Mouse (Mus musculus) fat pad, adult 2 months (tissue): ENCODE results near the gene Hcfc2.
A peak's percentile ranks its signal among the peaks of the same experiment; 100 is the strongest.

Experiments
- DNase-seq: peaks from one replicate; pipeline ENCODE4 v3.0.0-alpha.2; 2011; ENCODE audit warnings: low read depth, low spot score; ENCODE audit errors: extremely low read depth

The Hcfc2 gene

DNA sequence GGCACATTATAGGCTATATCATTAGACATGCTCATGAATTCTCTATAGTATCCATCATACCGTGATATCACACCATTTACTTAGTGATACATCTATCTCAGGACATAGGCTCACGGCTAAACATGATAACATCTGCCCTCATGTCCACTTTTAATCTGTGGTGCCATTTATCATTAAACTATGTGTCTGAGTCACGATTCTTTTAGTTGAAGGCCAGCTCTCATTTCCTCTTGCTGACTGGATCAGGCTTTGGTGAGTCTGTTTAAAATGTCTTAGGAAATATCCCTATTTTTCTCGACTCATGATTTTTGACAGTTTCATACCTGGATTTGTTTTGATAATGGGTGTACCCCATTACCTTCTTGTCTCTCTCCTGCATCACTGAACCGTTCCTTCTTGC, at the start of gene Hcfc2:
Gene Hcfc2 (plus strand): TSS at position 205 of the 400 bp plus-strand sequence.
- DNase-seq = no peak

GRCm38 (mm10) chr10:82647205-82647811, 48.7 kb upstream of the Hcfc2 start:
- no peak for DNase-seq

GRCm38 (mm10) chr10:82651221-82651620, 44.7 kb upstream of the Hcfc2 start:
- DNase-seq = no peak

DNA sequence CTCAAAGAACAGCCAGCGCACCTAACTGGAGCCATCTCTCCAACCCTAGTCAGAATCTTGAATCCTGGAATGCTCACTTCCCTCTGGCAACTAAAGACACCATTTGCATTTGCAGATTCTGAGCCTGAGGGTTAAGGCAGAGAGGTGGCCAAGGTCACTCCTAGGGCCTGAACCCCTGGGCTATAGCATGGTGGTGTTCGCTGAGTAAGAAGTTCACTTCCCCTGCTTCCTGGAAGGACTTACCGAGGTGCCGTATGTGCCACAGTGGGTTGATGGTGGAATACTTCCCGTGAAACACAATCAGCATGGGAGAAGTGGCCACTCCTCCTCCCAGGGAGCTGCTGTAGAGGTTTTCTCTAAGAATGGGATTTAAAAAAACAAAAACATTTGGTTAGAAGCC, 43.3 kb upstream of the Hcfc2 start:
- no peak for DNase-seq

DNA sequence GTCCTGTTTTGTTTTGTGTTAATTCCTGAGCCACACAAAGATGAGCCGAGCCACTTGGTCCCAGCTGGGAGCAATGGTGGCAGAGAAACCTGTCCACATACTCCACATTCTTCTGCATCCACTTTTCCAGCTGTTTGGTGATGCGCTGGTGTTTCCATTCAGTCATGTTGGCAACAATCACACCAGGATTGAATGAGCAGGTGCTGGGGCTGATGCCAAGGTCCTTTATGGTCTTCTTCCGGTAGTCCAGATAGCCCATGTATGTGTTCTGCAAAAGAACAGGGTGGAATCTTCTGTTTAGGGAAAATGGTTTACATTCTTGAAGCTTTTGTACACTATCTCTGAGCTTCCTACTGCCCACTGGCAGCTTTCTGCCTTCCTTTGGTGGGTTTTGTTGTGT, 41.4 kb upstream of the Hcfc2 start:
- DNase-seq = no peak

DNA sequence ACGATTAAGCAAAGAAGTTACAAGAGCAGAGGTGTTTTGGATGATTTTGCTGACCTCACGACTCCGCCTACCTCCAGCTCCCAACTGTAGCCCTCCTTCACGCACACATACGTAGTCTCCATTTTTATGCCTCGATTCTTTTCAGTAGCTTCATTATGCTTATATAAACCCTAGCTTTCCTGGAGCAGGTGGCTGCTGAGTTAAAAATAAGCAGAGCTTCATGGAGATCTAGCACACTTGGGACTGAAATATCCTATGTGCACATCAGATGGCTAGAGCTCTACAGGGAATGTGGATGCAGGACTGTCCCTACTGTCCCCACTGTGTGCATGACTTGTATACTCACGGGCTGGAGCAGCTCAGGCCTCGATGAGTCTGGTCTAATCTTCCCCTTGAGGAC, 34.1 kb upstream of the Hcfc2 start:
- DNase-seq = no peak

GRCm38 (mm10) chr10:82662267-82662990, 33.5 kb upstream of the Hcfc2 start:
- no peak for DNase-seq

- DNase-seq = no peak
Measured at GRCm38 (mm10) chr10:82663289-82663688, 32.7 kb upstream of the Hcfc2 start.

GRCm38 (mm10) chr10:82665951-82666350, 30.0 kb upstream of the Hcfc2 start:
- no peak for DNase-seq

DNA sequence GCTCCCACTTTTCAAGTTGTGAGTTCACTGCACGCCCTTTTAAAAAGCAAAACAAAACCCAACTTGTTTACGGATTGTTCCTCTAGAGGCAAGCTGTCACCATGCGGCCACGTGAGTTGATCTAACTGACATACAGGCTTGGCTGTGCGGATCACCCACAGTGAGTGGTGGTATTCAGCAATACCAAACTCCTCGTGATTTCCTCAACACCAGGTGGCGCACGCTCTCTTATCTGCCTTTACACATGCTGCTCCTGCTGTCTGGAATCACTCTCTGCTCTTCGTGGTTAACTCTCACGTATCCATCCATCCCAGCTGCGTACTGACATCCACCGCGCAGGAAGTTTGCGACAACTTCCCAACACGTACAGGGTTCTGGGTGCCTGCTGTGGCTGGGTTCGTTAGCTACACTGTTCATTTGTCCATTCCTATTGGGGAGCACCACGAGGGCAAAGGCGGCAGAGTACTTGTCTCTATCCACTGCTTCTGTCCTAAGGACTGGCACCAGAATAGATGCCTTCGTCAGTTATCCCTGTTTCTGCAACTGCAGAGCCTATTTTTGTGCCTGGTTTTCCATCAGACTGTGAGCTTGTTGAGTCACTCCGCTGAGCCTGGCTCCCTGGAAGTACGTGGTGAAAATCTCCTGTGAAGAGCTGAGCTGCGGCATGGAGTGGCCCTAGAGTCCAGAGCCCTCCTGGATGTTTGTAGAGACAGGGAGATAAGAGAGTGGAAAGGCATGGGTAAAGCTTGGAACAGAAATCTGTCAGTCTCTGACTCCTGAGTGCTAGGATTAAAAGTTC, 29.3 kb upstream of the Hcfc2 start:
- DNase-seq = peak; percentile 8

DNA sequence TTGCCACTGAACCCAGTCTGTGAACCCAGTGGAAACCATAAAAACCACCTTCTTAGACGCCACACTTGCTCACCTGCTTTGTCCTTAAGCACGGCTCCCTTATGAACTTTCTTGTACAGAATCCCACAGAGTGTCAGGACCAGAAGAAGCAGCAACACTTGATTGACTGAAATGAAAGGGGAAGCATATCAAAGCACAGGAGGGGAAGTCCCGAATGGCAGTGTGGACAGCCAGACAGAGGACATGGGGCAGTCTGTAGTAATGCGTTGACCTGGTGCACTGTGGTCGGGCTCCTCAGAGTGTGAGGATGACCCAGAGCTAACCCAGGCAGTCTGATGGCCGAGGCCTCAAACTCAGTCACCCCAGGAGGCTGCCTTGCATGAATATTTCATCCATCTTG, 25.8 kb upstream of the Hcfc2 start:
- no peak for DNase-seq

- DNase-seq = no peak
Measured at GRCm38 (mm10) chr10:82676949-82677348, 19.0 kb upstream of the Hcfc2 start.

DNA sequence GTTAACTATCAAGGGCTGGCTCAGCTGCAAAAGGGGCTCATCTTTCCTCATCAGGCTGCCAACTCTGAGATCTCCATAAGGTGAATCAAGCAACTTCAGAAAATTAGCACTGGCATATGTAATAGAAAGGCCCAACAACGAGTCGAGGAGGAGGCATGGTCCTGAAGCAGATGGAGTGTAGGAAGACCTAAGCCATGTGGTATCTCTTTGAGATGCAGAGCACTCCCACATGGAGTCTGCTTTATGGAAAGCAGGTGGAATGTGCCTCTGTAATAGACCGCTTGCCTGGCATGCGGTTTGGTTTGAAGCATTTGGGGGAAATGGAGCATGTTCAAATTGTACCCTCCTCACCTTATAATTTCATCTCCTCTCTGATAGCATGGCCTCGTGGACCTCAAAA, 15.2 kb upstream of the Hcfc2 start:
- no peak for DNase-seq

DNA sequence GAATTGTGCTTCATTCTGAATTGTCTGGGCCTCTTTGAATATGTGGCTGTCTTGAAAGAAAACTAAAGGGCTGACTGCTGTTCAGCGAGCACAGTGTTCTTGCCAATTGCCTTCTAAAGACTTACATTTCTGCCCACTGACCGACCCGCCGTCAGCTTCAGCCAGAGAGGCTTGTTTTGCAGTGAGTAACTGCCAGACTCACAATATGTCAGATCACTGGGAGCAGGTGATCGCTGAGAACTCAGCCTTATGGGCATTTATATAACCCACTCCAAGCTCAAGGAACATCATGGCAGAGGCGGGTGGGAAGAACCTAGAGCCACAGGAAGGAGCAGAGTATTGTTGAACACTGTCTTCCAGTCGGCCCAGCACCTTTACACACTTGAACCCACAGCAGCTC, 14.3 kb upstream of the Hcfc2 start:
- no peak for DNase-seq

DNA sequence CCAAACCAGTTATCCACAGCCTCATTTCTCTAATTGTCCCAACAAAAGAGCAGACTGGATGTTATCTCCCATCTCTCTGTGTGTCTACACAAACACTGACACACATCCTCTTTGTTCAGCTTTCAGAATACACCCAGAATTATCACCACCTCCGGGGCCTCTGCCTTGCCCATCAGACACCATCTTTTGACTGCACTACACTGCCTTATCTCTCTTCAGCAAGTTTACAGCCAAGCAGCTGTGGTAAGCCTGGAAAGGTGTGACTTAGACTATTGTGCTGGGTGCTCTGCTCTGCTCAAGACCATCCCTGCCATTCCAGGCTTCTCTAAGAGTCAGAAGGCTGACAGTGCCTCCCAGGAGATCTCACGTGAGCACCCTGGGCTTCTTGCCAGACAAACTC, 10.5 kb upstream of the Hcfc2 start:
- no peak for DNase-seq

GRCm38 (mm10) chr10:82689681-82690211, 6.2 kb upstream of the Hcfc2 start:
- no peak for DNase-seq

- DNase-seq = no peak
Measured at GRCm38 (mm10) chr10:82690494-82690893, 5.5 kb upstream of the Hcfc2 start, which contains the start of gene Glt8d2. Gene Glt8d2 (minus strand): TSS chr10:82690650.

GRCm38 (mm10) chr10:82696453-82697079, 606 bp downstream of the Hcfc2 start:
- DNase-seq = no peak

- peak; percentile 52 for DNase-seq
Measured at GRCm38 (mm10) chr10:82697305-82697898, 1.4 kb downstream of the Hcfc2 start.

DNA sequence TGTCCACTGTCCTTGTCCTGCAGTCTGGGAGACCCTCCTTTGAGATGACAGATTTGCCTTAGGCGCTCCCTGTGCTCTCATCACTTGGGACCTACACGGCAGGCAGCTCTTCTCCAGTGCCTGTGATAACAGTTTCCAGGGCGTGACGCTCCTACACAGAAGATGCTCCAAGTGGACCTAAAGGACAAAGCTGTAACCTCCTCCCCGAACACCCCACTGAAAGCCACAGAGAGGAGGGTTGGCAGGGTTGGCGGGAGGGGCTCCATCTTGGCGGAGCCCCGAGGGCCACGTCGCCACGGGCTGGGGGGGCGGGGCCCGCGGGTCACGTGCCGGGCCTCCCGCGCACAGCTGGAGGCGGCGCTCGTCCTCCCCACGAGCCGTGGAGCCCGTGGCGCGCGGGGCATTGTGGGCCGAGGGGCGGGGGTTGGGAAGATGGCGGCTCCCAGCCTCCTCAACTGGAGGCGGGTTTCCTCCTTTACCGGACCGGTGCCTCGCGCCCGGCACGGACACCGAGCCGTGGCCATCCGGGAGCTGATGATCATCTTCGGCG, 2.8 kb downstream of the Hcfc2 start:
- no peak for DNase-seq
